Mouse (Mus musculus): ENCODE measurements around the gene Ctf2.
"Not testable (repeated sequence)": the region's sequence is repeated elsewhere in the genome, so short reads cannot be mapped to it uniquely, and the experiment has no call there.

Gene Ctf2

GRCm38 (mm10) chr7:127712461-127713385 lies 19.2 kb downstream of the Ctf2 start, which contains the start of gene Ctf1:
Gene Ctf1 (plus strand): TSS chr7:127712736.
- DNase-seq: peak; percentile 73

- DNase-seq: no peak
Observed at GRCm38 (mm10) chr7:127711456-127711855, 20.5 kb downstream of the Ctf2 start.

- DNase-seq: no peak
Observed at GRCm38 (mm10) chr7:127711031-127711430, 20.9 kb downstream of the Ctf2 start.

- DNase-seq: no peak
Observed at GRCm38 (mm10) chr7:127709261-127709979, 22.5 kb downstream of the Ctf2 start.

GRCm38 (mm10) chr7:127708207-127709078 lies 23.5 kb downstream of the Ctf2 start, which contains the start of gene Bcl7c:
Gene Bcl7c (minus strand): TSS chr7:127708933.
- DNase-seq: peak; percentile 91

- no peak for DNase-seq
Observed at GRCm38 (mm10) chr7:127707957-127708206, 24.1 kb downstream of the Ctf2 start.

GRCm38 (mm10) chr7:127707045-127707956 lies 24.7 kb downstream of the Ctf2 start:
- DNase-seq: no peak

- DNase-seq: no peak
Observed at GRCm38 (mm10) chr7:127705706-127706105, 26.3 kb downstream of the Ctf2 start.

- DNase-seq: no peak
Observed at GRCm38 (mm10) chr7:127704598-127704997, 27.4 kb downstream of the Ctf2 start.

- no peak for DNase-seq
Observed at GRCm38 (mm10) chr7:127703561-127704178, 28.3 kb downstream of the Ctf2 start.

- DNase-seq: no peak
Observed at GRCm38 (mm10) chr7:127700712-127701331, 31.1 kb downstream of the Ctf2 start.

- no peak for DNase-seq
Observed at GRCm38 (mm10) chr7:127698986-127699385, 33.0 kb downstream of the Ctf2 start.

GRCm38 (mm10) chr7:127693730-127694129 lies 38.2 kb downstream of the Ctf2 start:
- not testable (repeated sequence) for DNase-seq

- no peak for DNase-seq
Observed at GRCm38 (mm10) chr7:127693290-127693689, 38.7 kb downstream of the Ctf2 start.

GRCm38 (mm10) chr7:127691221-127691989 lies 40.6 kb downstream of the Ctf2 start:
- DNase-seq: no peak

GRCm38 (mm10) chr7:127689626-127690280 lies 42.2 kb downstream of the Ctf2 start:
- DNase-seq: no peak

- DNase-seq: no peak
Observed at GRCm38 (mm10) chr7:127688935-127689334, 43.0 kb downstream of the Ctf2 start.

- DNase-seq: no peak
Observed at GRCm38 (mm10) chr7:127686740-127687449, 45.1 kb downstream of the Ctf2 start.
